Mouse (Mus musculus): ENCODE results near the gene Arsj.

Gene Arsj

GRCm38 (mm10) chr3:126363568-126364505 is at the start of gene Arsj:
Gene Arsj, plus strand, starts transcription at chr3:126363684.
- DNase-seq, result no peak

GRCm38 (mm10) chr3:126324872-126325498 is 38.5 kb upstream of the Arsj start:
- DNase-seq, result no peak

- DNase-seq, result no peak
Observed at GRCm38 (mm10) chr3:126325891-126326627, 37.4 kb upstream of the Arsj start.

GRCm38 (mm10) chr3:126326628-126327325 is 36.7 kb upstream of the Arsj start:
- no peak for DNase-seq

GRCm38 (mm10) chr3:126335329-126335728 is 28.2 kb upstream of the Arsj start:
- no peak for DNase-seq

- DNase-seq, result no peak
Observed at GRCm38 (mm10) chr3:126344745-126345144, 18.7 kb upstream of the Arsj start.

GRCm38 (mm10) chr3:126359760-126360159 is 3.7 kb upstream of the Arsj start:
- DNase-seq, result no peak

GRCm38 (mm10) chr3:126362392-126362791 is 1.1 kb upstream of the Arsj start:
- no peak for DNase-seq

- DNase-seq, result no peak
Observed at GRCm38 (mm10) chr3:126362931-126363525, 456 bp upstream of the Arsj start.

- DNase-seq, result no peak
Observed at GRCm38 (mm10) chr3:126364555-126364954, 1.1 kb downstream of the Arsj start.

GRCm38 (mm10) chr3:126370571-126370970 is 7.1 kb downstream of the Arsj start:
- DNase-seq, result no peak

GRCm38 (mm10) chr3:126372815-126373545 is 9.5 kb downstream of the Arsj start:
- DNase-seq, result no peak

GRCm38 (mm10) chr3:126373721-126374120 is 10.2 kb downstream of the Arsj start:
- no peak for DNase-seq

- no peak for DNase-seq
Observed at GRCm38 (mm10) chr3:126379252-126379651, 15.8 kb downstream of the Arsj start.

- DNase-seq, result no peak
Observed at GRCm38 (mm10) chr3:126379702-126380101, 16.2 kb downstream of the Arsj start.

GRCm38 (mm10) chr3:126383276-126383675 is 19.8 kb downstream of the Arsj start:
- DNase-seq, result no peak

GRCm38 (mm10) chr3:126384657-126385438 is 21.4 kb downstream of the Arsj start:
- no peak for DNase-seq

- no peak for DNase-seq
Observed at GRCm38 (mm10) chr3:126397451-126397850, 34.0 kb downstream of the Arsj start.

- DNase-seq, result no peak
Observed at GRCm38 (mm10) chr3:126397985-126398630, 34.6 kb downstream of the Arsj start.

GRCm38 (mm10) chr3:126400726-126401125 is 37.2 kb downstream of the Arsj start:
- DNase-seq, result no peak
